Mouse (Mus musculus): ENCODE measurements at regions not wholly inside any gene's neighbourhood (a gene's known extent, or its start where the extent isn't known, plus 50 kb on each side); places are given as distances from the start of the nearest gene placed in this dataset.

DNA sequence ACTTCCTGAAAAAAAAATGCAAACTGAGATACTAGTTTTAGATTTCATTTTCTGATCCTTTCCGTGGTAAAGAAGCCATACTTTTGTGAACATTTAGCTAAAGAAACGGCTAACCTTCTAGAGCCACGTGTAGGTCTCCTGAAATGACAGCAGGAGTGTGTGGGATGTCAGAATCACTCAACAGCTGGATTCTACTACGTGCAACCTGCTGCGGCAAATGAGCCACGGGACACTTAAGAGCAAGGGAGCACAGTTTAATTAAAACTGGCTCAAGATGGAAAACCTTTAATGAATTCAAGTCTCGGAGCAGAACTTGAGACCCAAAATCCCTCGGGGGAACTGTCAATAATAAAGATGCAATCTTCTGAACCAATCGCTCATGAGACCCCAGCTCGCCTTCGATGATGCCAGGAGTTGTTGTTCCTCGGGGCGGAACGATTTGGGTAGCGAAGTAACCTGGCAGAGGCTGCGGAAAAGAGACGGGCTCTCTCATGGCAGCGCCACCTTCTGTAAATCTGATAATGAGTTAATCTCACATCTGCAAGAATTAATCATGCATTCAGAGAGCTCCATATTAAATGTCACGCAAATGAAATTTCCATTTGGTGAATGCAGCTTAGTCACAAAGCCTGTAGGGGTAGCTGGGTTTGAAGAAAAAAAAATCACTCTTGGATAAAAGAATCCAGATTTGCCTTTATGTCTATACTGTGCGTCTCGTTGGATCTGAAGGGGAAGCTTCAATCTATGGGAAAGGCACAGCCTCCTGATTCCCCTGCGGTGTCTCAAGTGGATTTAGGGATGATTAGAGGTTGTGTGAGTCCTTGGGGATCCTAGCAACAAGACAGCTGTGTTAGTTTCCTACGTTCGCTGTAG lies 90.9 kb upstream of the Krr1 start:
- no peak for DNase-seq (ENCODE audit: low read depth, low spot score)

DNA sequence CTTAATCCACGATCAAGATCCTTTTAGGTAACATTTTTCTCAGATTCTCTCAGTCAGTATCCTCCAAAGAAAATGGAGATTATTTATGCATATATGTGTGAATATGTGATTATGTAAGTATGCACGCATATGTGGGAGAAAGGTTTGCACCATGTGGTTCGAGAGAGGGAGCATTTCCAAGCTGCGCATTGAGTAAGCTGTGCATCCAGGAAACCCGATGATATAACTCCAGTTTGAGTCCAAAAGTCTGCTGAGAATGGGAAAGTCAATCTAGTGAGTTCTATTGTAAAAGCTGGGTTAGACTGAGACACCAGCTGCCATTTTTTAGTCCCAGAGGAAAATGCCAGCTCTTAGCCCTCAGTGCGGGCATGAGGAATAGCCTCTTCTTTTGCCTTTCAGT lies 89.9 kb upstream of the Krr1 start:
- no peak for DNase-seq (ENCODE audit: low read depth, low spot score)

DNA sequence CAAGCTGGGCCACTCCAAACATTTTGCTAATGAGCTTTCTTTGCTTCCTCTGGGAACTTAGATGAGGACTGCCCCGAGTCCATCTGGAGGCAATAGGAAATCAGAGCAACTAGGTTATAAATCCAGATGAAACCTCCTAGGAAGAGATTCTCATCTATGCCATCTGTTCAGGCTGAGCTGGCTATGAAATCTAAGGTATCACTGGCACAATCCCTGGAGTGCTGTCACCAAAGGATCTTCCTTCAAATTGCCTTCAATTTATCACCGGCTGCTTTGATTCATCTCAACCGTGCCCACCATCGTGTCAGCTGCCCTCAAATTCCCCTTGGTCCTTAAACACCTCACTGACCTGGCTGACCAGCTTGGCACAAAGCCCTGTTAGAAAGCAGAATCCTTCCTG lies 87.8 kb upstream of the Krr1 start:
- no peak for DNase-seq (ENCODE audit: low read depth, low spot score)

DNA sequence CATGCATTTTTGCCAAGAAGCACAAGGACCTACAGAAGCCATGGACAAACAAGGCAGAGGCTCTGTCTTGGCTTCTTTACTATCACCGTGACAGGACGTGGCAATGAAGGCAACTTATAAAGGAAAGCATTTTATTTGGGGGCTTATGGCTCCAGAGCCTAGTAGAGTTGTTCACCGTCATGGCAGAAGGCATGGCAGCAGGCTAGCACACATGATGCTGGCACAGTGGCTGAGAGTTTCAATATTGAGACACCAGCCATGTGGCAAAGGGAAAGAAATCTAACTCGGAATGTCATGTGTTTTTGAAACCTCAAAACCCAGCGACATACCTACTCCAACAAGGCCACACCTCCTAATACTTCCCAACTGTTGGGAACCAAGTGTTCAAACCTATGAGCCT lies 83.4 kb upstream of the Krr1 start:
- no peak for DNase-seq (ENCODE audit: low read depth, low spot score)

DNA sequence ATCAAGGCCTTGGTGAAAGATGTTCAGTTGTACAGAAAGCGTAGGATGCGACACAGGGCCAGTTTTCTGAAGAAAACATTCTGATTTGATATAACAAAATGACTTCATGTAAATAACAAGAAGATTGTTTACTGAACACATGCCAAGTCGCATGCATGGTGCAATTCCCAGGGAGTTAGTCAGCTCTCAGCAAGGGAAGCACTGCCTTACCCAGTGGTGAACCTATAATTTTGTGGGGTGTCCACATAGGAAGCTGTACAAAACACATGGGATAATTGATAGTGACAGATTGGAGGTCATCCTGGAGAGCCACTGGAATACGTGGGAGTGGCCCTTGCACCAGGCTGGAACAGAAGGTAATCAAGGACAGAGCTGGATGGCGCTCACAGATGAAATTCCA lies 79.0 kb upstream of the Krr1 start:
- DNase-seq (ENCODE audit: low read depth, low spot score): no peak

DNA sequence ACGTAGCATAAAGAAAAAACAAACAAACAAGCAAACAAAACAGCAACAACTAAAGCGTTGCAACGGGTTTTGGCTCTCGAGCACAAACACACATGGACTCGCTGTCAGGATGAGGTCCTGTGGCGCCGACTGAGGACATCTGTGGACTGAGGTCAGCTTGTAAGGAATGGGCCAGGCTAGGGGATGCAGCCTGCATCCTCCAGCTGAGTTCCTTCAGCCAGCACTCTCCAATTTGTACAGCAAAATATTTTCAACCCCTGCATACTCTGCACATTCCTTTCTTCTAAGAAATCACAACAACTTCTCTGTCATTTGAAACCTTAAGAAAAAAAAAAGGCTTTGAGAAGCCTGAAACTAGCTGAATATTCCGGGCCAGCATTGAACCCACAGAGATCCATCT lies 78.5 kb upstream of the Krr1 start:
- DNase-seq (ENCODE audit: low read depth, low spot score): no peak

DNA sequence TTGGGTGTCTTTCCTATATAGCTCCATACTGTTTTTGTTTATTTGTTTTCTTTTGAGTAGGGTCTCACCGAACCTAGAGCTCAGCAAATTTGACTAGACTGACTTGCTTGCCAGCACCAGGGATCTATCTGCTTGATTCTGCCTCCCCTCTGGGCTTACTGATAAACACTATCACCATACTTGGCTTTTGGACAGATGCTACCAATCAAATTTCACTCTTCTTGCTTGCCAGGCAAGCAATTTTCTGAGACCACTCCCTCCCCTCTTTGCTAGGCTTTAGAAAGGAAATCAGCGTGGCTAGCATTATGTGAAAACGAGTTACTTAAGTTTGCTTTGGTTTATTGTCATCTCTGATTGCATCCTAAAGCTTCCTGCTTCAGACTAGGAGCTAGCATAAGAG lies 75.1 kb upstream of the Krr1 start:
- DNase-seq (ENCODE audit: low read depth, low spot score): no peak

DNA sequence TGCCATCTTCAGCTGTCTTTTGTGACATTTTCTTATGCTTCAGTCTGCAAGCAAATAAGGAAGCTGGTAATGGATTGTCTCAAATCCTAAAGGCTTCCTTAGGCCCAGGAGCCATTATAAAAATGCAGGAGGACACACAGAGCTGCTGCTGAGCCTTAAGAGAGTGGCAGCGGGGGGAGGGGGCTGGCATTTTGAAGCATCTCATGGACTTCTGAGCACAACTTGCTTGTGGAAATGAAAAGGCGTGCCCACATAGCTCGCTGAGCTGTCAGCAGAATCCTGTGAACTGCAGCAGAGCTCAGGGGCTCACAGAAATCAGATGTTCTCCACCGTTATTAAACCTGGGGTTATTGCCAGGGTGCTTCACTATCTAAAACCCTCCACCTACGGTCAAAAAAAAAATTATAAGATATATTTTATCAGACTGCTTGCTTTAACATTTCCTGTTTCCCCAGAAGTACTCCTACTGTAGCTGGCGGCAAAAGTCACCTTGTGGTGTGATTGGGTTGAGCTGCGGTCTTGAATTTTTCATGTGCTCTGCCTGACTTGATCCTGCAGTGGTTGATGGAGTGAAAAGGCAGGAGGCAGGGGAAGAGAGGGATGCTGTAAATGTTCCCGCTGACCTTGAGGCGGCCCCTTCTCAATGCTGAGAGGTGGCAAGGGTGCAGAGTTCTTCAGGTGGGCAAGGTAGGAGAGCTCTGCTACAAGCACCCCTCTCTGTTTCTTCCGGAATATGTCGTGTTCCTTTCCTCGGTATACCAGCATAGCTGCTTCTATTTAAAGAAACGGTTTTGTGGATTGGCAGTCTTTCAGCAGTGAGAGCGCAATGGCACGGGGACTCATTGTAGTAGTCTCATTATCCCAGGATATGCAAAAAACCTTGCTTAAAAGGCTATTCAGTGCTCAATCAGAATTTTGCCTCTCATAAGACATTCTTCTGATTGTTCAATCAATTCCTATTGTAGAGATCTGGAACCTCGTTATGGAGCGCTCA lies 71.4 kb upstream of the Krr1 start:
- no peak for DNase-seq (ENCODE audit: low read depth, low spot score)

DNA sequence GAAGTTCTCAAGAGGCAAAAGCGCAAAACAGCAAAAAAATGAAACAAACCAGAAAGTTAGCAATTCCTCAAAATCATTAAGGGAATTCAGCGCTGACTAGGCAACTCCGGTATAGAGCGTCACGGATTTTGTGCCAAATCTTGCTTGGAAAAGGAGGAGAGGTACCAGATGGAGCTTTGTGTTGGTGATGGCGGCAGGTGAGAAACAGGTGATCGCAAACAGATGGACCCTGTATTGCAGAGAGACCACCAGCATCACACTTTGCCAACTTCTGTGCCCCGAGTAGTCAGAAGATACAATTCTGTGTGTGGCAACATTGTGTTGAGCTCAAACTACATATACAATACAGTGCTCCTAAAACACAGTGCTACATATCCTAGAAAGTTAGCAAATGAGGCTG lies 68.5 kb upstream of the Krr1 start:
- DNase-seq (ENCODE audit: low read depth, low spot score): no peak

DNA sequence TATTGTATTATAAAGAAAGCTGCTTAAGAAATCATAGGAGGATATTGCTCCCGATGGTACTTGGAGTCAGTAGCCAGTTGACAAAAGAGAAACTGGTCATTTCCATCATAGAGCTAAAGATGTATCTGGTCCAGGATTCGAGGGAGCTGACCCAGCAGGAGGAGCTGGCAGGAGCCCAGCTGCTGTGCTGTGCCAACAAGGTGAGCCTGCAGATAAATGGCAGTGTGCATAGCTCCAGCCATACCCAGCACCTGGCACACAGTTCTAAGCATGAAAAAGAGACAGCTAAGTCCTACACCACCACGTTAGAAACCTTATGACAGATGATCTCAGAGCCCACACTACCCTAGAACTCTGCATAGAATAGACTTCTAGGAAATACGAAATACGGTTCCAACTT lies 64.6 kb upstream of the Krr1 start:
- no peak for DNase-seq (ENCODE audit: low read depth, low spot score)

DNA sequence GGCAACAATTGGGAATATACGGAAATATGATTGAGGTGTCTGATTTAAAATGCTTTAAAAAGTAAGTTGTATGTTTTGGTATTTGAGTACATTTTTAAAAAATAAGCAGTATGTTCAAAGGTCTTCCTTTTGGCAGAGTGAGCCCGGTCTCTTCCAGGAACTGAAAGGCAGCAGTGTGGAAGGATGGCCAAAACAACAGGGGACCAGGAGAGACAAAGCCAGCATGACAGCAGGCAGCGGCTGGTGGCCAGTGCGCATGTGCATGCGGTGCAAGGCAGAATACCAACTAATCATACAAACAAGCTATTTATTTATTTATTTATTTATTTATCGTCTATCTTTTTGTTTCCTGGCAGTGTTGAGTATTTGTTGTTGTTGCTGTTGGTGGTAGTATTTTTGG lies 59.9 kb upstream of the Krr1 start:
- no peak for DNase-seq (ENCODE audit: low read depth, low spot score)

DNA sequence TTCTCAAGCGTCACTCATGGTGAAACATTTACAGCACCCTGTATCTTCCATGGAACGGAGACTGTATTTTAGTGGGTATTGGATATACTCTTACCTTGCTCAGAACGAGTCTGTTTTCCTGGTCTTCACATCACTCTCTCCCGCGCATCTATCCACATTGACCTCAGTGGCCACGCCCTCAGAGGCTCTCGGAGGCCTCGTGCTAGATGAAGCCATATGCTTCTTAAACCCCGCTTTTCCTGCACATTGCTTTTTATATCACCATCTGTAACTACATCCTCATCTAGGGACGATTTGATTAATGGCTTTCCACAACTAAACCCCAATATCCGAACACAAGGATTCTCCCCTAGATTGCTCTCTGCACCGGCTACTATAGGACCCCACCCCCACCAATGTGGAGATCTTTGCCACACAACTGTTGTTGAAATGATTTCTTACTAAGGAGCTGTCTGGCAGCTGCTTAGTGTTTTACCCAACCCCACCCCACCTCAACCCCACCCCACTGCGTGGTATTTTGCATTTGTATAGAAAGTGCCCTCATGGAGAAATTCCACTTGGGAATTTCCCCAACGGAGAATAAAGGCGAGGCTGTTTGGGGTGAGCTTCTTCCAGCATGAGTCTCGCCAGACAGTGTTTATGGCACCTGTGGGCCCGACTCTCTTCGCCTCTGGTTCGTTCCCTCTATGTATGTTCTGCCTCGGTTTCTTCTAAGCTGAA lies 59.2 kb upstream of the Krr1 start:
- no peak for DNase-seq (ENCODE audit: low read depth, low spot score)

DNA sequence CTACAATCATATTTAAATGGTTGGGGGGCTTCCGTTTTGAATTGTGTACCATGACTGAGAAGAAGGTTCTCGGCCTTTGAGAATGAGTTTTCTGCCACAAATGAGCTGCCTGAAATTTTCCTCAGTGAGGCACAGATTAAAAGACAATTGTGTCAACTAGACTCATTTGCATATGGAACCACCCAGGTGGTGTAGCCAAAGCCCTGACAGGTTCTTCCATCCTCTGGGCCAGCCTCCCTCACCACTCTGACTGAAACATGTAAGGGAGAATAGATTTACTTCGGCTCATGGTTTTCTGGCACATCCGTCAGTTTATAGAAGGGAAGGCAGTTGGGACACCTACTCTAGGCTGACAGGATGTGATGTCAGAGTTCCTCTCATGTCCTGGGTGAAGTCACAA lies 58.2 kb upstream of the Krr1 start:
- DNase-seq (ENCODE audit: low read depth, low spot score): no peak

DNA sequence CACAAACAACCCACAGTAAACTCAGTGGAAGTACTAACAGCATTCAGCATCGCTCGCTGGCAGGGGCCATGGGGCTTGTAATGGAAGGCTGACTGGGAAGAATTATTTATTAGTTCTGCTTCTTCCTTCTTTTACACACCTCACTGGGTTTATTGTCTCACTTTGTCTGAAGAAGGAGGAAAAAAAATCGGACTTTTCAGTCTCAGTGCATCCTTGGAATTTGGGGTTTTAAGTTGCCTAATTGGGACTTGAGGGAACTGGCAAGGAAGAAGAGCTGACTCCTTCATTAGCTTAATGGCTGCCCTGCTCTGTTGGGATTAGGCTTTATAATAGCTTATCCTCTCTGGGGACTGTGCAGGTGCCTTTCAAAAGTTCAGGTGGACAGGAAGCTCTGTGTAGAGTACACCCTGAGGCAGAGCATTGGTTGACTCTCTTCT lies 54.4 kb upstream of the Krr1 start:
- DNase-seq (ENCODE audit: low read depth, low spot score): no peak

DNA sequence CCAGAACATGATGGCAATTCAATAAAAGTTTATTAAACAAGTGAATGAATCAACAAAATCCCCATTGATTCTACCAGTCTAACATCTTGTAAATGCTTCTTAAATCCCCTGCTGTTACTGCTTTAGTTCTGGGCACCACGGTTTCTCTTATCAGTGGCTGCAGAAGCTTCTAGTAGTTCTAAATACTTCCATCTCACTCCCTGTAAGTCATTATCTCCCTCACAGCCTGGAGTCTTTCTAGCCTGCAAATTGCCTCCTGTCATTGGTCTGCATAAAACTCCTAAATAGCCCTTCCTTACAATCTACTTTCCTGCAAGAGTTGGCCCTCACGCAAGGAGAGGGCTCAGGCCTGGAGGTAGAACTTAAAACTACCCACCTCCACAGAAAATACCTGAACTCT lies 53.0 kb upstream of the Krr1 start:
- no peak for DNase-seq (ENCODE audit: low read depth, low spot score)

DNA sequence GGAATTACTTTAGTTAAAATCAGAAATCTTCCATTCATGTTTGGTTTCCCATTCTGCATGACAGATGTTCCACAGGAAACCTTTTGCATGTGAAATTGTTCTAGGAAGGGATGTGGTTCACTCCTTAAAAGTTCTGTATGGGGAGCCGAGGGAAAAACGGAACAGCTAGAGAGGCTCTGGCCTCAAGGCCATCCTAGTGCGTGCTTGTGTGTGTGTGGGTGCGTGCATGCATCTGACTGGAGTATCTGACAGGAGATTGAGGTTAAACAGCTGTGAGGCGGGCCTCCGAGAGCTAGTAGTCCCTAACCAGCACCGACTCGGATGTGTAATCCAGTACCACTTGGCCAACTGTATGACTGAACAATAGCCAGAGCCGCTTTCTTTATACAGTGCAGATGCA lies 51.0 kb upstream of the Krr1 start:
- no peak for DNase-seq (ENCODE audit: low read depth, low spot score)

Measured in c-Kit-negative CD71-positive TER-119-positive erythroid progenitor cells, embryonic 14.5 days (primary cell).